Mouse (Mus musculus) heart, postnatal 0 days (tissue): ENCODE measurements around the gene Nxph3.

Source experiments
- CTCF ChIP-seq: IDR thresholded peaks from 2 replicates; pipeline ENCODE4 v1.5.1; 2016; ENCODE audit warnings: antibody characterized with exemption, control low read depth, low read depth
- EP300 ChIP-seq: IDR thresholded peaks from 2 replicates; pipeline ENCODE4 v1.6.1; 2016; ENCODE audit warnings: antibody characterized with exemption, low read depth

GRCm38 (mm10) chr11:95557719-95558118 is 43.3 kb upstream of the Nxph3 start:
- TF ChIP-seq EP300 (no peak), CTCF (no peak)
